Mouse (Mus musculus) midbrain, embryonic 14.5 days (tissue): ENCODE measurements at regions not wholly inside any gene's neighbourhood (a gene's known extent, or its start where the extent isn't known, plus 50 kb on each side); places are given as distances from the start of the nearest gene placed in this dataset.
A peak's percentile ranks its signal among the peaks of the same experiment; 100 is the strongest.

ENCODE experiments used
- ATAC-seq: fragments of 200-750 bp; cut with Nextera tagmentation; 2 replicates; pipeline ENCODE4 v1.8.0; 2017; ENCODE audit warnings: moderate number of reproducible peaks, moderate library complexity; ENCODE audit not compliant: low FRiP score, low TSS enrichment
- DNase-seq: peaks from one replicate; pipeline ENCODE4 v3.0.0-alpha.2; 2015
- H3K27ac ChIP-seq: fragments of 300-500 bp; sonication (generic); replicated peaks from 2 replicates; pipeline ENCODE4 v1.5.1; 2014; ENCODE audit warnings: mild to moderate bottlenecking, low read depth, low read length, moderate library complexity
- H3K27me3 ChIP-seq: fragments of 300-500 bp; sonication (generic); 2 replicates; pipeline ENCODE4 v1.6.1; 2014; ENCODE audit warnings: low read length, control low read depth, mixed read lengths; ENCODE audit not compliant: control insufficient read depth, insufficient read depth
- H3K36me3 ChIP-seq: fragments of 300-500 bp; sonication (generic); 2 replicates; pipeline ENCODE4 v1.6.1; 2014; ENCODE audit warnings: low read length, control low read depth; ENCODE audit not compliant: control insufficient read depth, insufficient read depth
- H3K4me1 ChIP-seq: fragments of 300-500 bp; sonication (generic); 2 replicates; pipeline ENCODE4 v1.6.1; 2014; ENCODE audit warnings: mild to moderate bottlenecking, antibody characterized with exemption, low read length, control low read depth; ENCODE audit not compliant: control insufficient read depth, insufficient read depth
- H3K4me2 ChIP-seq: fragments of 300-500 bp; sonication (generic); 2 replicates; pipeline ENCODE4 v1.6.1; 2014; ENCODE audit warnings: mild to moderate bottlenecking, low read length, moderate library complexity
- H3K4me3 ChIP-seq: fragments of 300-500 bp; sonication (generic); replicated peaks from 2 replicates; pipeline ENCODE4 v1.5.1; 2014; ENCODE audit warnings: low read depth, low read length
- H3K9ac ChIP-seq: fragments of 300-500 bp; sonication (generic); replicated peaks from 2 replicates; pipeline ENCODE4 v1.6.1; 2014; ENCODE audit warnings: mild to moderate bottlenecking, low read length, moderate library complexity
- H3K9me3 ChIP-seq: fragments of 300-500 bp; sonication (generic); 2 replicates; pipeline ENCODE4 v1.6.1; 2016; ENCODE audit warnings: low read length, control low read depth, mixed read lengths; ENCODE audit not compliant: control insufficient read depth
- WGBS: fragments of 180-500 bp; shearing (Covaris S2); extraction: QIAGEN DNeasy Blood & Tissue Kit; methylation state at CpG from one replicate; pipeline ENCODE4 v1.1.7; 2014; 5-methylcytosine and 5-hydroxymethylcytosine counted together

DNA sequence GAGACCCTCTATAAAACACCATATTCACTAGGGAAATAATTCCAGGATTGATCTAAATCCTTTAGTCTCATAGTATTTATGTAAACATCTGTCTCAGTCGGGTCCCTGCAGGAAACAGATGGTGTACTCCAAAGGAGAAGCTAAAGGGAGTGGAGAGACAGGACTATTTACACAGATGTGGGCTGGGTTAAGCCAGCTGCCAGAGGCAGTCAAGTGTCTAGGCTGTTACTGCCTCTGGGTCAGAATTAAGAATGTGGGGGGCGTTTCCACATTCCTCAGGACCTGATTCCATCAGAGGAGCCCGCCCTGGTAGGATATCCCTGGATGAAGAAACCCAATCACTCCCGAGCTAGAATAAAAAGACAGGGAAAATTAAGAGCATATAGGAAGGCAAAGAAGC is 380.2 kb upstream of the Auts2 start:
- Histone ChIP-seq H3K4me2 (no peak overlapping the region), H3K27ac (no peak overlapping the region), H3K9ac (no peak overlapping the region), H3K9me3 (peaks cover 12% of the 10 kb centered on the region), H3K4me3 (no peak overlapping the region), H3K4me1 (no peaks in the 10 kb centered on the region), H3K27me3 (no peaks in the 10 kb centered on the region), H3K36me3 (no peaks in the 10 kb centered on the region)
- 31% methylated on average over 4 of the region's 4 CpGs for WGBS
- DNase-seq (peak; percentile 40), ATAC-seq (no peak)

GRCm38 (mm10) chr5:132909056-132909455 is 365.9 kb upstream of the Auts2 start:
- no peak overlapping the region for H3K9ac ChIP-seq
- 86% methylated on average over 2 of the region's 2 CpGs for WGBS
- no peaks in the 10 kb centered on the region for H3K4me1 ChIP-seq
- ATAC-seq (no peak), DNase-seq (no peak)
- H3K27me3 ChIP-seq, result no peaks in the 10 kb centered on the region
- H3K9me3 ChIP-seq, result no peaks in the 10 kb centered on the region
- no peaks in the 10 kb centered on the region for H3K36me3 ChIP-seq
- no peak overlapping the region for H3K27ac ChIP-seq
- H3K4me3 ChIP-seq, result no peak overlapping the region
- no peak overlapping the region for H3K4me2 ChIP-seq

DNA sequence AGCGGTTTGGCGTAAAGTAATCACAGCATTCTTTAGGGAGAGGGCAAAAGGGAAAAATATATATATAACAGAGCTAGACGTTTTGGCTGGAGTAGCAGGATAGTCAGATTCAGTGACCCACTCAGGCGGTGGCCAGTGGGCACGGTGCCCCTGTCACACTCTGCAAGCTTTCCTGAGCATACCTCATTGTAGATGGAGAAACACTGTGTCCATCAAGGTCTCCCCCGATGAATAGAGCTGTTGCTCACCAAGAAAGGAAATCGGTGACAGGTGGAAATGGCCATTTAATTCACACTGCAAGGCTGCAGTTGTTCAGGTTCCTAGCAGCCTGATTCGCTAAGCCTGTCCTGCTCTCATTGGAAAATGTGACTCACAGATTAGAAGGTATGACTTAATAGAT is 365.1 kb upstream of the Auts2 start:
- no peaks in the 10 kb centered on the region for H3K9me3 ChIP-seq
- no peak overlapping the region for H3K9ac ChIP-seq
- no peak overlapping the region for H3K4me3 ChIP-seq
- DNase-seq, result no peak
- no peak for ATAC-seq
- WGBS, result 83% methylated on average over 8 of the region's 8 CpGs
- H3K27ac ChIP-seq, result no peak overlapping the region
- no peaks in the 10 kb centered on the region for H3K27me3 ChIP-seq
- no peaks in the 10 kb centered on the region for H3K4me1 ChIP-seq
- H3K36me3 ChIP-seq, result no peaks in the 10 kb centered on the region
- no peak overlapping the region for H3K4me2 ChIP-seq

GRCm38 (mm10) chr5:132892591-132892990 is 349.4 kb upstream of the Auts2 start:
- no peak overlapping the region for H3K4me3 ChIP-seq
- no peaks in the 10 kb centered on the region for H3K9me3 ChIP-seq
- 95% methylated on average over 1 of the region's 1 CpGs for WGBS
- H3K4me1 ChIP-seq, result peaks cover 6% of the 10 kb centered on the region; the same call in 1 of the 2 replicates
- no peaks in the 10 kb centered on the region for H3K27me3 ChIP-seq
- no peak for DNase-seq
- no peak for ATAC-seq
- no peaks in the 10 kb centered on the region for H3K36me3 ChIP-seq
- no peak overlapping the region for H3K9ac ChIP-seq
- no peak overlapping the region for H3K4me2 ChIP-seq
- H3K27ac ChIP-seq, result no peak overlapping the region

GRCm38 (mm10) chr5:132884130-132884529 is 341.0 kb upstream of the Auts2 start:
- Histone ChIP-seq H3K27ac (no peak overlapping the region), H3K4me1 (no peaks in the 10 kb centered on the region), H3K9ac (no peak overlapping the region), H3K9me3 (no peaks in the 10 kb centered on the region), H3K4me2 (no peak overlapping the region), H3K36me3 (no peaks in the 10 kb centered on the region), H3K4me3 (no peak overlapping the region), H3K27me3 (no peaks in the 10 kb centered on the region)
- DNase-seq (no peak), ATAC-seq (no peak)
- WGBS, result 69% methylated on average over 2 of the region's 2 CpGs

DNA sequence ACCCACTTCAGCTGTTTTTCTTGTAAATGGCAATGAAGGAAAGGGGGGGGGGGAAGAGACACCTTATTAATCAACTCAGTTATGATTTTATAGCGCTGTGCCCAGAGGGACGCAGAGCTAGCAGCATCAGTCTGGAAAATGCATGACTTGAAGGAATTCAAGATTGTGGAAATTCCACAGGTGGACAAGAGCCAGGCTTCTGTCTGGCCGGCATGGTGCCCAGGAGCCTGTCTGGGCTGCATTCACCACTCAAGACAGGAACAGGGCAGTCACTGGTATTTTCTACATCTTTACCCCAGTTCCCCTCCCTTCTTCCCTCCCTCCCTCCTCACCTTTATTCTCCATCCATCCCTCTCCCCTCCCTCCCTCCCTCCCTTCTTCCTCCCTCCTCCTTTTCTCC is 339.1 kb upstream of the Auts2 start:
- DNase-seq, result no peak
- no peak for ATAC-seq
- WGBS, result 90% methylated on average over 3 of the region's 3 CpGs
- no peak overlapping the region for H3K27ac ChIP-seq
- H3K9ac ChIP-seq, result no peak overlapping the region
- no peaks in the 10 kb centered on the region for H3K36me3 ChIP-seq
- no peak overlapping the region for H3K4me3 ChIP-seq
- H3K4me1 ChIP-seq, result no peaks in the 10 kb centered on the region
- H3K9me3 ChIP-seq, result no peaks in the 10 kb centered on the region
- H3K4me2 ChIP-seq, result no peak overlapping the region
- H3K27me3 ChIP-seq, result no peaks in the 10 kb centered on the region

- H3K9me3 ChIP-seq, result no peaks in the 10 kb centered on the region
Observed at GRCm38 (mm10) chr5:132881170-132881569, 338.0 kb upstream of the Auts2 start.

GRCm38 (mm10) chr5:132876336-132876840 is 333.2 kb upstream of the Auts2 start:
- Histone ChIP-seq H3K9me3 (no peaks in the 10 kb centered on the region), H3K9ac (no peak overlapping the region), H3K4me1 (peaks cover 7% of the 10 kb centered on the region; the same call in 1 of the 2 replicates), H3K4me2 (no peak overlapping the region), H3K36me3 (no peaks in the 10 kb centered on the region), H3K27me3 (no peaks in the 10 kb centered on the region), H3K27ac (no peak overlapping the region; the same call in 1 of the 2 replicates), H3K4me3 (no peak overlapping the region)
- no peak for ATAC-seq
- peak; percentile 57 for DNase-seq
- 22% methylated on average over 6 of the region's 6 CpGs for WGBS

More at GRCm38 (mm10) chr5:132881170-132881569, 338.0 kb upstream of the Auts2 start:
- WGBS, result 99% methylated on average over 3 of the region's 3 CpGs
- Histone ChIP-seq H3K36me3 (no peaks in the 10 kb centered on the region), H3K27me3 (no peaks in the 10 kb centered on the region), H3K4me3 (no peak overlapping the region), H3K4me1 (peaks cover 6% of the 10 kb centered on the region; the same call in 1 of the 2 replicates), H3K4me2 (no peak overlapping the region), H3K27ac (no peak overlapping the region), H3K9ac (no peak overlapping the region)
- ATAC-seq, result no peak
- no peak for DNase-seq

DNA sequence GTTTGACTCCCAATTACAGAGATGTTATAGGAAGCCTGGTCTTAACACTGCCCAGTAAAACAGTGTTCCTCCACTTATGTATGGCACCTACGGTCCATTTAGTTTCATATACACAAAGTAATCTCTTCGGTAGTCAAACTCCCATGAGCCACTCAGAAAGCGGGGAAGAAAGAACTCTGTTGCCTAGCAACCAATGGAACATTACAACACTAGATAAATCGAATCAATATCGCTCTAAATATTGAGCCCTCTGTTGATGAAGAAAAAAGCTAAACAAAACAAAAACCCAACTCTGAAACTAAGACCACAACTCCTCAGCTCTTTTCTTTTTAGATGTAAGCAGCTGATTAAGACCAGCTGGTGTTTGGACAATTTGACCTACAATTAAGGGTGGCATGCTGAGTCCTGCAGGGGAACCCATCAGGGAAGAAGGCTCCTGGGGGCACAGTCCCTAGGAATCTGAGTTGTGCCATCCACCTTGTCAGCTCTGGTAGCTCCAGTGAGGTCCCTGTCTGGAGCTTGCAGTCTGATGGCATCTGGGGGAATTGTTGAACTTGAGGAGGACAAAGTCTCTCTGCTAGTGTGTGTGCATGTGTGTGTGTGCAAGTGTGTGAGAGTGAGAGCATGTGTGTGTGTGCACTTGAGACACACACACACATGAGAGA is 315.8 kb upstream of the Auts2 start:
- no peak for ATAC-seq
- Histone ChIP-seq H3K27ac (no peak overlapping the region), H3K36me3 (no peaks in the 10 kb centered on the region), H3K9ac (no peak overlapping the region), H3K4me1 (no peaks in the 10 kb centered on the region), H3K27me3 (no peaks in the 10 kb centered on the region), H3K4me3 (no peak overlapping the region), H3K9me3 (no peaks in the 10 kb centered on the region), H3K4me2 (no peak overlapping the region)
- 71% methylated on average over 5 of the region's 5 CpGs for WGBS
- peak; percentile 49 for DNase-seq
